Mouse (Mus musculus) neural tube, embryonic 13.5 days (tissue): ENCODE measurements around the gene Bhlhe23. TPM values are rescaled to one million over a fixed set of nuclear protein-coding genes. Genes with fewer than 3 reads are reported as not detected.

ENCODE experiments used
- ATAC-seq: fragments of 200-750 bp; cut with Nextera tagmentation; 2 replicates; pipeline ENCODE4 v1.8.0; 2017; ENCODE audit warnings: low read depth, mild to moderate bottlenecking, moderate TSS enrichment, moderate library complexity
- H3K27ac ChIP-seq: fragments of 300-500 bp; sonication (generic); replicated peaks from 2 replicates; pipeline ENCODE4 v1.5.1; 2015; ENCODE audit warnings: moderate library complexity, mild to moderate bottlenecking, inconsistent platforms
- H3K27me3 ChIP-seq: fragments of 300-500 bp; sonication (generic); 2 replicates; pipeline ENCODE4 v1.6.1; 2015; ENCODE audit warnings: mild to moderate bottlenecking, inconsistent platforms
- H3K36me3 ChIP-seq: fragments of 300-500 bp; sonication (generic); 2 replicates; pipeline ENCODE4 v1.6.1; 2015; ENCODE audit warnings: mild to moderate bottlenecking, inconsistent platforms
- H3K4me1 ChIP-seq: fragments of 300-500 bp; sonication (generic); replicated peaks from 2 replicates; pipeline ENCODE4 v1.6.1; 2015; ENCODE audit warnings: inconsistent platforms
- H3K4me2 ChIP-seq: fragments of 300-500 bp; sonication (generic); 2 replicates; pipeline ENCODE4 v1.6.1; 2015; ENCODE audit warnings: inconsistent platforms, mild to moderate bottlenecking, moderate library complexity
- H3K4me3 ChIP-seq: fragments of 300-500 bp; sonication (generic); 2 replicates; pipeline ENCODE4 v1.5.1; 2015; ENCODE audit warnings: mild to moderate bottlenecking, inconsistent platforms
- H3K9ac ChIP-seq: fragments of 300-500 bp; sonication (generic); 2 replicates; pipeline ENCODE4 v1.6.1; 2015; ENCODE audit warnings: moderate library complexity, mild to moderate bottlenecking, inconsistent platforms
- H3K9me3 ChIP-seq: fragments of 300-500 bp; sonication (generic); 2 replicates; pipeline ENCODE4 v1.6.1; 2016; ENCODE audit warnings: inconsistent platforms
- WGBS: fragments of 180-500 bp; shearing (Covaris S2); methylation state at CpG from one replicate; pipeline ENCODE4 v1.1.7; 2015; 5-methylcytosine and 5-hydroxymethylcytosine counted together
- polyA plus RNA-seq: library from polyadenylated mRNA; unstranded; fragments of >200 nt; fragmentation: Nextera tagmentation; extraction: Ambion mirVana; gene quantifications from 2 replicates; pipeline ENCODE4 v1.2.1, GENCODE M21; 2015

Bhlhe23 gene
- polyA plus RNA-seq, 1 experiment from 2014 or later, result 4.2 TPM

GRCm38 (mm10) chr2:180737984-180738383, 38.7 kb downstream of the Bhlhe23 start:
- no peak overlapping the region for H3K27ac ChIP-seq
- no peaks in the 10 kb centered on the region for H3K36me3 ChIP-seq
- 74% methylated on average over 2 of the region's 2 CpGs for WGBS
- no peaks in the 10 kb centered on the region for H3K4me1 ChIP-seq
- no peak overlapping the region for H3K9ac ChIP-seq
- no peak overlapping the region for H3K4me2 ChIP-seq
- no peaks in the 10 kb centered on the region for H3K9me3 ChIP-seq
- H3K4me3 ChIP-seq, result no peak overlapping the region
- ATAC-seq, result no peak
- no peaks in the 10 kb centered on the region for H3K27me3 ChIP-seq

GRCm38 (mm10) chr2:180735232-180735631, 41.5 kb downstream of the Bhlhe23 start:
- no peak overlapping the region for H3K4me3 ChIP-seq
- H3K36me3 ChIP-seq, result no peaks in the 10 kb centered on the region
- ATAC-seq, result no peak
- H3K4me1 ChIP-seq, result no peaks in the 10 kb centered on the region
- no peak overlapping the region for H3K9ac ChIP-seq
- WGBS, result 78% methylated on average over 7 of the region's 7 CpGs
- H3K27me3 ChIP-seq, result no peaks in the 10 kb centered on the region
- no peaks in the 10 kb centered on the region for H3K9me3 ChIP-seq
- H3K27ac ChIP-seq, result no peak overlapping the region
- no peak overlapping the region for H3K4me2 ChIP-seq

GRCm38 (mm10) chr2:180731984-180732383, 44.7 kb downstream of the Bhlhe23 start:
- Histone ChIP-seq H3K27me3 (no peaks in the 10 kb centered on the region), H3K9me3 (no peaks in the 10 kb centered on the region), H3K27ac (no peak overlapping the region), H3K36me3 (no peaks in the 10 kb centered on the region), H3K9ac (no peak overlapping the region), H3K4me2 (no peak overlapping the region), H3K4me3 (no peak overlapping the region), H3K4me1 (no peaks in the 10 kb centered on the region)
- ATAC-seq, result no peak
- WGBS, result 72% methylated on average over 6 of the region's 6 CpGs

- no peak overlapping the region for H3K27ac ChIP-seq
- 72% methylated on average over 3 of the region's 3 CpGs for WGBS
- no peak overlapping the region for H3K4me3 ChIP-seq
- no peak overlapping the region for H3K9ac ChIP-seq
- no peaks in the 10 kb centered on the region for H3K36me3 ChIP-seq
- no peaks in the 10 kb centered on the region for H3K9me3 ChIP-seq
- no peaks in the 10 kb centered on the region for H3K27me3 ChIP-seq
- H3K4me2 ChIP-seq, result no peak overlapping the region
- no peak for ATAC-seq
- no peaks in the 10 kb centered on the region for H3K4me1 ChIP-seq
Measured at GRCm38 (mm10) chr2:180731036-180731435, 45.7 kb downstream of the Bhlhe23 start.

GRCm38 (mm10) chr2:180727613-180728021, 49.1 kb downstream of the Bhlhe23 start:
- Histone ChIP-seq H3K9me3 (no peaks in the 10 kb centered on the region), H3K27ac (no peak overlapping the region), H3K27me3 (no peaks in the 10 kb centered on the region), H3K36me3 (peaks cover 15% of the 10 kb centered on the region), H3K4me1 (peaks cover 6% of the 10 kb centered on the region), H3K4me2 (no peak overlapping the region), H3K9ac (no peak overlapping the region), H3K4me3 (no peak overlapping the region)
- WGBS, result 42% methylated on average over 4 of the region's 4 CpGs
- ATAC-seq, result no peak

GRCm38 (mm10) chr2:180726658-180727442, 49.9 kb downstream of the Bhlhe23 start:
- Histone ChIP-seq H3K36me3 (peaks cover 23% of the 10 kb centered on the region), H3K9ac (no peak overlapping the region), H3K4me3 (no peak overlapping the region), H3K4me1 (peaks cover 6% of the 10 kb centered on the region), H3K27ac (no peak overlapping the region), H3K9me3 (no peaks in the 10 kb centered on the region), H3K4me2 (no peak overlapping the region), H3K27me3 (no peaks in the 10 kb centered on the region)
- 67% methylated on average over 6 of the region's 6 CpGs for WGBS
- ATAC-seq, result no peak

GRCm38 (mm10) chr2:180725856-180726629, 50.7 kb downstream of the Bhlhe23 start:
- Histone ChIP-seq H3K4me1 (peaks cover 6% of the 10 kb centered on the region), H3K9me3 (no peaks in the 10 kb centered on the region), H3K4me2 (peak overlapping the region; percentile 13; the same call in 1 of the 2 replicates), H3K4me3 (no peak overlapping the region), H3K9ac (no peak overlapping the region), H3K27me3 (no peaks in the 10 kb centered on the region), H3K27ac (no peak overlapping the region), H3K36me3 (peaks cover 31% of the 10 kb centered on the region)
- no peak for ATAC-seq
- 44% methylated on average over 7 of the region's 8 CpGs for WGBS

GRCm38 (mm10) chr2:180725414-180725778, 51.3 kb downstream of the Bhlhe23 start:
- 0 out of 2 replicates have a peak, but pooled peaks have one; percentile 8 for ATAC-seq
- Histone ChIP-seq H3K27me3 (no peaks in the 10 kb centered on the region), H3K36me3 (peaks cover 37% of the 10 kb centered on the region), H3K4me2 (peak overlapping the region; percentile 13; the same call in 1 of the 2 replicates), H3K9ac (no peak overlapping the region), H3K9me3 (no peaks in the 10 kb centered on the region), H3K4me3 (no peak overlapping the region; the same call in 1 of the 2 replicates), H3K27ac (no peak overlapping the region), H3K4me1 (peaks cover 6% of the 10 kb centered on the region)
- WGBS, result 9% methylated on average over 6 of the region's 6 CpGs

- Histone ChIP-seq H3K36me3 (peaks cover 43% of the 10 kb centered on the region), H3K9ac (no peak within 1 kb of the TSS), H3K27ac (no peak within 1 kb of the TSS), H3K4me3 (no peak within 1 kb of the TSS; the same call in 1 of the 2 replicates), H3K4me2 (peak within 1 kb of the TSS; percentile 13; the same call in 1 of the 2 replicates), H3K4me1 (peaks cover 6% of the 10 kb centered on the region), H3K27me3 (no peaks in the 10 kb centered on the region), H3K9me3 (no peaks in the 10 kb centered on the region)
- WGBS, result 6% methylated on average over 18 of the region's 18 CpGs
- 0 out of 2 replicates have a peak, but pooled peaks have one; percentile 41 for ATAC-seq
Measured at GRCm38 (mm10) chr2:180724585-180725413, 51.9 kb downstream of the Bhlhe23 start, which contains the start of gene Slc17a9. Gene Slc17a9 (plus strand): TSS chr2:180725263.
